Mouse (Mus musculus): Measurements from ENCODE around the gene Dpy19l3. TPM values are rescaled to one million over a fixed set of nuclear protein-coding genes. Genes with fewer than 3 reads are reported as not detected.

Dpy19l3 gene
- polyA plus RNA-seq (2015; fragmentation: Nextera tagmentation; extraction: Ambion mirVana), result 8.0 and 11.7 TPM in 2 replicates

GRCm38 (mm10) chr7:35754033-35754885 lies at the start of gene Dpy19l3:
TSS of gene Dpy19l3 (minus strand) at chr7:35754454.

GRCm38 (mm10) chr7:35802906-35803595 lies 48.8 kb upstream of the Dpy19l3 start, which contains the start of gene Zfp507:
TSS of gene Zfp507 (minus strand) at chr7:35803003.

GRCm38 (mm10) chr7:35647101-35647698 lies 107.1 kb downstream of the Dpy19l3 start, which contains the start of gene Pdcd5:
TSS of gene Pdcd5 (minus strand) at chr7:35647521.

Other genes with a start within 250 kb of the Dpy19l3 start
- 0.17 TPM in 2 replicates for gene Tdrd12, start 216.7 kb downstream of the Dpy19l3 start, polyA plus RNA-seq (2015; fragmentation: Nextera tagmentation; extraction: Ambion mirVana)
- 96.1 and 108 TPM in 2 replicates for gene Nudt19, start 198.2 kb downstream of the Dpy19l3 start, polyA plus RNA-seq (2015; fragmentation: Nextera tagmentation; extraction: Ambion mirVana)
- 0.07 TPM in 1 of 2 replicates, not detected in the other for gene Rgs9bp, start 168.9 kb downstream of the Dpy19l3 start, polyA plus RNA-seq (2015; fragmentation: Nextera tagmentation; extraction: Ambion mirVana)
- 18.9 and 19.6 TPM in 2 replicates for gene Ankrd27, start 168.2 kb downstream of the Dpy19l3 start, polyA plus RNA-seq (2015; fragmentation: Nextera tagmentation; extraction: Ambion mirVana)
- 148 and 162 TPM in 2 replicates for gene Pdcd5, start 106.9 kb downstream of the Dpy19l3 start, polyA plus RNA-seq (2015; fragmentation: Nextera tagmentation; extraction: Ambion mirVana)
- 6.0 and 6.2 TPM in 2 replicates for gene Zfp507, start 48.5 kb upstream of the Dpy19l3 start, polyA plus RNA-seq (2015; fragmentation: Nextera tagmentation; extraction: Ambion mirVana)